Mouse (Mus musculus) layer of hippocampus, postnatal 10 days (tissue): Measurements from ENCODE around the gene Ccdc61. TPM values are rescaled to one million over a fixed set of nuclear protein-coding genes. Genes with fewer than 3 reads are reported as not detected.

Source experiments
- DNase-seq, 2 experiments: peaks; one replicate each; pipeline ENCODE4 v3.0.0; 2021; ENCODE audit warnings: low spot score in 2 of 2
- total RNA-seq, 2 experiments: library from RNA; stranded (reverse); gene quantifications; 2 replicates each; pipeline ENCODE4 v1.2.3; 2021

Gene Ccdc61
- total RNA-seq, 2 experiments from 2014 or later: 11.9 to 14.4 TPM

GRCm38 (mm10) chr7:18868491-18868890 lies 41.7 kb downstream of the Ccdc61 start:
- no peak for DNase-seq

- DNase-seq: no peak
These were observed 47.4 kb downstream of the Ccdc61 start for GRCm38 (mm10) chr7:18862801-18863200.

GRCm38 (mm10) chr7:18858310-18858916 lies 51.8 kb downstream of the Ccdc61 start:
- DNase-seq: no peak

- DNase-seq: no peak
These were observed 61.8 kb downstream of the Ccdc61 start for GRCm38 (mm10) chr7:18848395-18848794.

- DNase-seq: no peak
These were observed 65.4 kb downstream of the Ccdc61 start for GRCm38 (mm10) chr7:18844811-18845210.

- DNase-seq: no peak
These were observed 69.0 kb downstream of the Ccdc61 start for GRCm38 (mm10) chr7:18841174-18841567.

Other genes with a start within 250 kb of the Ccdc61 start
- gene Psg20, start 224.2 kb downstream of the Ccdc61 start, total RNA-seq: not detected
- gene Psg22, start 192.3 kb downstream of the Ccdc61 start, total RNA-seq: not detected
- not detected for gene Psg19, start 111.9 kb downstream of the Ccdc61 start, total RNA-seq
- not detected for gene Psg17, start 88.8 kb downstream of the Ccdc61 start, total RNA-seq
- gene Mill2, start 70.4 kb downstream of the Ccdc61 start, total RNA-seq: 1 to 10 TPM; 1.5 to 2.2 TPM
- 10 to 100 TPM; 22.0 to 27.9 TPM for gene Pglyrp1, start 39.1 kb downstream of the Ccdc61 start, total RNA-seq
- gene Nova2, start 15.5 kb upstream of the Ccdc61 start, total RNA-seq: 100 to 1,000 TPM; 106 to 112 TPM
- 1 to 10 TPM in 1 of 2 experiments, under 1 TPM in 1; 0.91 to 1.3 TPM for gene Nanos2, start 77.0 kb upstream of the Ccdc61 start, total RNA-seq
- gene Mypop, start 80.8 kb upstream of the Ccdc61 start, total RNA-seq: 10 to 100 TPM; 28.0 to 29.1 TPM
- gene Irf2bp1, start 93.6 kb upstream of the Ccdc61 start, total RNA-seq: 10 to 100 TPM; 45.5 to 49.7 TPM
- gene Foxa3, start 113.1 kb upstream of the Ccdc61 start, total RNA-seq: not detected
- gene Sympk, start 114.0 kb upstream of the Ccdc61 start, total RNA-seq: 10 to 100 TPM; 88.4 to 90.2 TPM
- gene Rsph6a, start 144.3 kb upstream of the Ccdc61 start, total RNA-seq: under 1 TPM; 0.21 to 0.58 TPM
- 100 to 1,000 TPM; 141 to 148 TPM for gene Dmwd, start 165.8 kb upstream of the Ccdc61 start, total RNA-seq
- 10 to 100 TPM; 33.3 to 37.2 TPM for gene Dmpk, start 173.4 kb upstream of the Ccdc61 start, total RNA-seq
- gene Six5, start 184.2 kb upstream of the Ccdc61 start, total RNA-seq: 1 to 10 TPM; 2.0 to 2.2 TPM
- gene Gm4969, start 208.0 kb upstream of the Ccdc61 start, total RNA-seq: 1 to 10 TPM; 1.1 to 1.7 TPM
- gene Fbxo46, start 209.4 kb upstream of the Ccdc61 start, total RNA-seq: 10 to 100 TPM; 11.5 to 13.9 TPM
- gene Qpctl, start 238.9 kb upstream of the Ccdc61 start, total RNA-seq: 10 to 100 TPM; 20.9 to 22.8 TPM
- 100 to 1,000 TPM in 1 of 2 experiments, 10 to 100 TPM in 1; 94.1 to 100 TPM for gene Snrpd2, start 239.3 kb upstream of the Ccdc61 start, total RNA-seq